Mouse (Mus musculus) midbrain, embryonic 14.5 days (tissue): ENCODE measurements around the gene Lcn10. TPM values are rescaled to one million over a fixed set of nuclear protein-coding genes. Genes with fewer than 3 reads are reported as not detected.

Experiments
- ATAC-seq: fragments of 200-750 bp; cut with Nextera tagmentation; 2 replicates; pipeline ENCODE4 v1.8.0; 2017; ENCODE audit warnings: moderate number of reproducible peaks, moderate library complexity; ENCODE audit not compliant: low FRiP score, low TSS enrichment
- DNase-seq: peaks from one replicate; pipeline ENCODE4 v3.0.0-alpha.2; 2015
- H3K27ac ChIP-seq: fragments of 300-500 bp; sonication (generic); replicated peaks from 2 replicates; pipeline ENCODE4 v1.5.1; 2014; ENCODE audit warnings: mild to moderate bottlenecking, low read depth, low read length, moderate library complexity
- H3K27me3 ChIP-seq: fragments of 300-500 bp; sonication (generic); 2 replicates; pipeline ENCODE4 v1.6.1; 2014; ENCODE audit warnings: low read length, control low read depth, mixed read lengths; ENCODE audit not compliant: control insufficient read depth, insufficient read depth
- H3K36me3 ChIP-seq: fragments of 300-500 bp; sonication (generic); 2 replicates; pipeline ENCODE4 v1.6.1; 2014; ENCODE audit warnings: low read length, control low read depth; ENCODE audit not compliant: control insufficient read depth, insufficient read depth
- H3K4me1 ChIP-seq: fragments of 300-500 bp; sonication (generic); 2 replicates; pipeline ENCODE4 v1.6.1; 2014; ENCODE audit warnings: mild to moderate bottlenecking, antibody characterized with exemption, low read length, control low read depth; ENCODE audit not compliant: control insufficient read depth, insufficient read depth
- H3K4me2 ChIP-seq: fragments of 300-500 bp; sonication (generic); 2 replicates; pipeline ENCODE4 v1.6.1; 2014; ENCODE audit warnings: mild to moderate bottlenecking, low read length, moderate library complexity
- H3K4me3 ChIP-seq: fragments of 300-500 bp; sonication (generic); replicated peaks from 2 replicates; pipeline ENCODE4 v1.5.1; 2014; ENCODE audit warnings: low read depth, low read length
- H3K9ac ChIP-seq: fragments of 300-500 bp; sonication (generic); replicated peaks from 2 replicates; pipeline ENCODE4 v1.6.1; 2014; ENCODE audit warnings: mild to moderate bottlenecking, low read length, moderate library complexity
- H3K9me3 ChIP-seq: fragments of 300-500 bp; sonication (generic); 2 replicates; pipeline ENCODE4 v1.6.1; 2016; ENCODE audit warnings: low read length, control low read depth, mixed read lengths; ENCODE audit not compliant: control insufficient read depth
- WGBS: fragments of 180-500 bp; shearing (Covaris S2); extraction: QIAGEN DNeasy Blood & Tissue Kit; methylation state at CpG from one replicate; pipeline ENCODE4 v1.1.7; 2014; 5-methylcytosine and 5-hydroxymethylcytosine counted together
- polyA plus RNA-seq: library from polyadenylated mRNA; unstranded; fragments of >200 nt; fragmentation: Nextera tagmentation; extraction: Ambion mirVana; gene quantifications from 2 replicates; pipeline ENCODE4 v1.2.1, GENCODE M21; 2014

The Lcn10 gene
- polyA plus RNA-seq, result not detected in 2 replicates

GRCm38 (mm10) chr2:25682426-25682825, at the start of gene Lcn10:
Lcn10 (plus strand) TSS chr2:25682726.
- no peaks in the 10 kb centered on the region for H3K27me3 ChIP-seq
- ATAC-seq, result no peak
- no peak within 1 kb of the TSS for H3K27ac ChIP-seq
- 64% methylated on average over 2 of the region's 2 CpGs for WGBS
- no peak within 1 kb of the TSS for H3K4me2 ChIP-seq
- H3K9ac ChIP-seq, result no peak within 1 kb of the TSS
- DNase-seq, result no peak
- no peaks in the 10 kb centered on the region for H3K9me3 ChIP-seq
- H3K4me1 ChIP-seq, result no peaks in the 10 kb centered on the region
- no peak within 1 kb of the TSS for H3K4me3 ChIP-seq
- H3K36me3 ChIP-seq, result no peaks in the 10 kb centered on the region

- Histone ChIP-seq H3K4me3 (no peak overlapping the region), H3K27me3 (no peaks in the 10 kb centered on the region), H3K4me1 (no peaks in the 10 kb centered on the region), H3K27ac (no peak overlapping the region), H3K9me3 (no peaks in the 10 kb centered on the region), H3K36me3 (no peaks in the 10 kb centered on the region), H3K4me2 (no peak overlapping the region), H3K9ac (no peak overlapping the region)
- ATAC-seq, result no peak
- WGBS, result 85% methylated on average over 3 of the region's 3 CpGs
- DNase-seq, result no peak
These were observed 48.9 kb upstream of the Lcn10 start for GRCm38 (mm10) chr2:25633616-25634015.

- no peaks in the 10 kb centered on the region for H3K9me3 ChIP-seq
- H3K4me1 ChIP-seq, result no peaks in the 10 kb centered on the region
- DNase-seq (no peak), ATAC-seq (no peak)
- no peaks in the 10 kb centered on the region for H3K36me3 ChIP-seq
- no peaks in the 10 kb centered on the region for H3K27me3 ChIP-seq
- no peak overlapping the region for H3K27ac ChIP-seq
- no peak overlapping the region for H3K4me3 ChIP-seq
- no peak overlapping the region for H3K9ac ChIP-seq
- no peak overlapping the region for H3K4me2 ChIP-seq
- WGBS, result 43% methylated on average over 1 of the region's 1 CpGs
These were observed 48.5 kb upstream of the Lcn10 start for GRCm38 (mm10) chr2:25634046-25634445.

GRCm38 (mm10) chr2:25639890-25640289, 42.6 kb upstream of the Lcn10 start:
- peak; percentile 70 for DNase-seq
- Histone ChIP-seq H3K4me2 (no peak overlapping the region), H3K4me3 (no peak overlapping the region), H3K4me1 (no peaks in the 10 kb centered on the region), H3K9ac (no peak overlapping the region), H3K36me3 (no peaks in the 10 kb centered on the region), H3K9me3 (no peaks in the 10 kb centered on the region), H3K27me3 (no peaks in the 10 kb centered on the region), H3K27ac (no peak overlapping the region)
- WGBS, result 19% methylated on average over 6 of the region's 6 CpGs
- ATAC-seq, result no peak

- Histone ChIP-seq H3K4me2 (no peak within 1 kb of the TSS), H3K4me1 (no peaks in the 10 kb centered on the region), H3K36me3 (no peaks in the 10 kb centered on the region), H3K4me3 (no peak within 1 kb of the TSS), H3K27me3 (no peaks in the 10 kb centered on the region), H3K9me3 (no peaks in the 10 kb centered on the region), H3K9ac (no peak within 1 kb of the TSS), H3K27ac (no peak within 1 kb of the TSS)
- ATAC-seq, result no peak
- no peak for DNase-seq
- WGBS, result 69% methylated on average over 2 of the region's 2 CpGs
These were observed 29.6 kb upstream of the Lcn10 start, which contains the start of gene Lcn8 for GRCm38 (mm10) chr2:25652902-25653301. Lcn8 (plus strand) TSS chr2:25653120.

- 67% methylated on average over 1 of the region's 1 CpGs for WGBS
- no peaks in the 10 kb centered on the region for H3K4me1 ChIP-seq
- no peak for DNase-seq
- ATAC-seq, result no peak
- H3K4me2 ChIP-seq, result no peak overlapping the region
- H3K9me3 ChIP-seq, result no peaks in the 10 kb centered on the region
- no peaks in the 10 kb centered on the region for H3K36me3 ChIP-seq
- H3K27ac ChIP-seq, result no peak overlapping the region
- H3K9ac ChIP-seq, result no peak overlapping the region
- H3K4me3 ChIP-seq, result no peak overlapping the region
- no peaks in the 10 kb centered on the region for H3K27me3 ChIP-seq
These were observed 28.0 kb upstream of the Lcn10 start for GRCm38 (mm10) chr2:25654502-25654901.

- H3K36me3 ChIP-seq, result no peaks in the 10 kb centered on the region
- no peaks in the 10 kb centered on the region for H3K4me1 ChIP-seq
- ATAC-seq (no peak), DNase-seq (no peak)
- no peaks in the 10 kb centered on the region for H3K27me3 ChIP-seq
- 92% methylated on average over 4 of the region's 4 CpGs for WGBS
- H3K9me3 ChIP-seq, result no peaks in the 10 kb centered on the region
- H3K4me2 ChIP-seq, result no peak overlapping the region
- no peak overlapping the region for H3K27ac ChIP-seq
- no peak overlapping the region for H3K4me3 ChIP-seq
- H3K9ac ChIP-seq, result no peak overlapping the region
These were observed 25.8 kb upstream of the Lcn10 start for GRCm38 (mm10) chr2:25656691-25657090.

GRCm38 (mm10) chr2:25657246-25657645, 25.3 kb upstream of the Lcn10 start:
- H3K4me2 ChIP-seq, result no peak overlapping the region
- DNase-seq (no peak), ATAC-seq (no peak)
- H3K4me3 ChIP-seq, result no peak overlapping the region
- no peaks in the 10 kb centered on the region for H3K36me3 ChIP-seq
- no peaks in the 10 kb centered on the region for H3K4me1 ChIP-seq
- no peak overlapping the region for H3K27ac ChIP-seq
- 81% methylated on average over 4 of the region's 4 CpGs for WGBS
- no peaks in the 10 kb centered on the region for H3K9me3 ChIP-seq
- H3K27me3 ChIP-seq, result no peaks in the 10 kb centered on the region
- no peak overlapping the region for H3K9ac ChIP-seq

GRCm38 (mm10) chr2:25657652-25658051, 24.9 kb upstream of the Lcn10 start, which contains the start of gene Lcn5:
Lcn5 (plus strand) TSS chr2:25657952.
- Histone ChIP-seq H3K9me3 (no peaks in the 10 kb centered on the region), H3K4me2 (no peak within 1 kb of the TSS), H3K27me3 (no peaks in the 10 kb centered on the region), H3K27ac (no peak within 1 kb of the TSS), H3K4me1 (no peaks in the 10 kb centered on the region), H3K9ac (no peak within 1 kb of the TSS), H3K36me3 (no peaks in the 10 kb centered on the region), H3K4me3 (no peak within 1 kb of the TSS)
- DNase-seq (no peak), ATAC-seq (no peak)
